Mouse (Mus musculus): Measurements from ENCODE around the gene Taf6. TPM values are rescaled to one million over a fixed set of nuclear protein-coding genes. Genes with fewer than 3 reads are reported as not detected.
A peak's percentile ranks its signal among the peaks of the same experiment; 100 is the strongest.

Taf6 gene
- polyA plus RNA-seq, 1 experiment = 33.3 TPM

GRCm38 (mm10) chr5:138160224-138160762 lies 27.0 kb downstream of the Taf6 start:
- Histone ChIP-seq H3K4me3 (ENCODE audit: insufficient read depth, low read length) (peak overlapping the region; percentile 93), H3K4me1 (ENCODE audit: control insufficient read depth, insufficient read depth, low read length) (peaks cover 6% of the 10 kb centered on the region), H3K27ac (ENCODE audit: insufficient read depth, low read depth, low read length) (no peak overlapping the region)
- TF ChIP-seq CTCF (IDR thresholded peaks at IDR 0.05; ENCODE audit: low read depth, low read length) = no peak
- no peak for TF ChIP-seq POLR2A (IDR thresholded peaks at IDR 0.05; ENCODE audit: borderline replicate concordance, low read depth, low read length)

DNA sequence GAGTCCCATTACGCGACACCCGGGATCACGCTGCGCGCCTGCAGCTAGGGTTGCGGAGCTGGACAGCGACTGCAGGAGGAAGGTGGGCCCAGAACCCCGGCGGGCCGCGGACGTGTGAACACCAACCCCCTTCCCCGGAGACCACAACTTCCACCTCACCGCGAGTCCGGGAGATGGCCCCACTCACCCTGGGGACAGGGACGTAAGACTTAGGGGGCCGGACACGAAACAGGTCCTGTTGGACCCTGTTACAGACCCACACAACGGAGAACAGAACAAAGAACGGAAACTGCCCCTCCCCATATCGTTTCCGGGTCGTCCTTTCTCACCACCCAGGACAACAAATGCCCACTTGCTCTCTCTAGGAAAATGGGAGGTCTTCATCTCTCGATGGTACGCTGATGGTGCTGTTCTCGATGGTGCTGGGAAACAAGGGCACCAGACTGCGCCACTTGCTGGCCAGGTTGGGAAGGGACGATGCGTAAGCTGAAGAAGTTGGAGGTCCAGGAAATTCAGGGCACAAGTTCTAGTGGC lies 31.7 kb downstream of the Taf6 start, which contains the start of gene Zfp113:
Gene Zfp113, minus strand, starts transcription at position 302 of the 534 bp plus-strand sequence.
- peak within 1 kb of the TSS; percentile 88 for H3K4me3 ChIP-seq (ENCODE audit: insufficient read depth, low read length)
- TF ChIP-seq CTCF (IDR thresholded peaks at IDR 0.05; ENCODE audit: low read depth, low read length) = peak; percentile 20; the same call in 1 of the 2 replicates
- TF ChIP-seq POLR2A (IDR thresholded peaks at IDR 0.05; ENCODE audit: borderline replicate concordance, low read depth, low read length) = no peak
- peak within 1 kb of the TSS; percentile 50 for H3K27ac ChIP-seq (ENCODE audit: insufficient read depth, low read depth, low read length)
- peaks cover 5% of the 10 kb centered on the region for H3K4me1 ChIP-seq (ENCODE audit: control insufficient read depth, insufficient read depth, low read length)

DNA sequence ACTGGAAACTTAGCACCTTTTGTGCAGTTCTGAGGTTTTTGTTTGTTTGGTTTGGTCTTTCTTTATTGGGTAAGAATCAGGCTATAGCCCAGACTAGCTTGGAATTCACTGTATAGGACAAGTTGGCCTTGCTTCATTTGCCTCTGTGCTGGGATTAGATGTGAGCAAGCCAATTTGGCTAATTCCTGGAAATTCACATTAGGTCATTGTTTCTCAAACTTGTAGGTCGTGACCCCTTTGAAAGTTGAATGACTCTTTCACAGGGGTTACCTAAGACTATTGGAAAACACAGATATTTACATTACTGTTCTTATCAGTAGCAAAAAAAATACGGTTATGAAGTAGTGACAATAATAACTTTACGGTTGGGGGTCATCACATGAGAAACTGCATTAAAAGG lies 32.9 kb downstream of the Taf6 start:
- peaks cover 2% of the 10 kb centered on the region; the same call in 1 of the 2 replicates for H3K4me1 ChIP-seq (ENCODE audit: control insufficient read depth, insufficient read depth, low read length)
- TF ChIP-seq CTCF (IDR thresholded peaks at IDR 0.05; ENCODE audit: low read depth, low read length) (no peak), POLR2A (IDR thresholded peaks at IDR 0.05; ENCODE audit: borderline replicate concordance, low read depth, low read length) (no peak)
- H3K4me3 ChIP-seq (ENCODE audit: insufficient read depth, low read length) = no peak overlapping the region
- no peak overlapping the region for H3K27ac ChIP-seq (ENCODE audit: insufficient read depth, low read depth, low read length)

- TF ChIP-seq CTCF (IDR thresholded peaks at IDR 0.05; ENCODE audit: low read depth, low read length) (no peak), POLR2A (IDR thresholded peaks at IDR 0.05; ENCODE audit: borderline replicate concordance, low read depth, low read length) (no peak)
- Histone ChIP-seq H3K27ac (ENCODE audit: insufficient read depth, low read depth, low read length) (no peak overlapping the region), H3K4me1 (ENCODE audit: control insufficient read depth, insufficient read depth, low read length) (peaks cover 5% of the 10 kb centered on the region), H3K4me3 (ENCODE audit: insufficient read depth, low read length) (no peak overlapping the region)
Measured at GRCm38 (mm10) chr5:138138585-138138984, 48.7 kb downstream of the Taf6 start.

- TF ChIP-seq POLR2A (IDR thresholded peaks at IDR 0.05; ENCODE audit: borderline replicate concordance, low read depth, low read length) (no peak), CTCF (IDR thresholded peaks at IDR 0.05; ENCODE audit: low read depth, low read length) (peak; percentile 9; the same call in 1 of the 2 replicates)
- H3K4me3 ChIP-seq (ENCODE audit: insufficient read depth, low read length) = no peak overlapping the region
- H3K4me1 ChIP-seq (ENCODE audit: control insufficient read depth, insufficient read depth, low read length) = peaks cover 5% of the 10 kb centered on the region
- H3K27ac ChIP-seq (ENCODE audit: insufficient read depth, low read depth, low read length) = no peak overlapping the region
Measured at GRCm38 (mm10) chr5:138137935-138138549, 49.2 kb downstream of the Taf6 start.

GRCm38 (mm10) chr5:138137257-138137656 lies 50.0 kb downstream of the Taf6 start:
- TF ChIP-seq CTCF (IDR thresholded peaks at IDR 0.05; ENCODE audit: low read depth, low read length) (no peak), POLR2A (IDR thresholded peaks at IDR 0.05; ENCODE audit: borderline replicate concordance, low read depth, low read length) (no peak)
- no peak overlapping the region for H3K27ac ChIP-seq (ENCODE audit: insufficient read depth, low read depth, low read length)
- H3K4me1 ChIP-seq (ENCODE audit: control insufficient read depth, insufficient read depth, low read length) = peaks cover 5% of the 10 kb centered on the region
- H3K4me3 ChIP-seq (ENCODE audit: insufficient read depth, low read length) = no peak overlapping the region

- TF ChIP-seq POLR2A (IDR thresholded peaks at IDR 0.05; ENCODE audit: borderline replicate concordance, low read depth, low read length) (no peak), CTCF (IDR thresholded peaks at IDR 0.05; ENCODE audit: low read depth, low read length) (no peak)
- H3K27ac ChIP-seq (ENCODE audit: insufficient read depth, low read depth, low read length) = no peak overlapping the region
- no peaks in the 10 kb centered on the region for H3K4me1 ChIP-seq (ENCODE audit: control insufficient read depth, insufficient read depth, low read length)
- no peak overlapping the region for H3K4me3 ChIP-seq (ENCODE audit: insufficient read depth, low read length)
Measured at GRCm38 (mm10) chr5:138132425-138133064, 54.7 kb downstream of the Taf6 start.

Other genes with a start within 250 kb of the Taf6 start
- not detected in 2 replicates for gene Gjc3, start 224.4 kb downstream of the Taf6 start, polyA plus RNA-seq (2012; ENCODE audit: insufficient read depth, insufficient read length, missing spikeins)
- gene Azgp1, start 205.9 kb downstream of the Taf6 start, polyA plus RNA-seq (2012; ENCODE audit: insufficient read depth, insufficient read length, missing spikeins) = not detected in 2 replicates
- not detected in 2 replicates for gene Smok3a, start 166.2 kb downstream of the Taf6 start, polyA plus RNA-seq (2012; ENCODE audit: insufficient read depth, insufficient read length, missing spikeins)
- not detected in 2 replicates for gene Smok3b, start 166.0 kb downstream of the Taf6 start, polyA plus RNA-seq (2012; ENCODE audit: insufficient read depth, insufficient read length, missing spikeins)
- gene Smok3c, start 134.3 kb downstream of the Taf6 start, polyA plus RNA-seq (2012; ENCODE audit: insufficient read depth, insufficient read length, missing spikeins) = not detected in 2 replicates
- gene Zkscan1, start 102.4 kb downstream of the Taf6 start, polyA plus RNA-seq (2012; ENCODE audit: insufficient read depth, insufficient read length, missing spikeins) = 10.5 and 12.0 TPM in 2 replicates
- 14.0 and 15.0 TPM in 2 replicates for gene Zscan21, start 70.5 kb downstream of the Taf6 start, polyA plus RNA-seq (2012; ENCODE audit: insufficient read depth, insufficient read length, missing spikeins)
- gene Zfp113, start 31.7 kb downstream of the Taf6 start, polyA plus RNA-seq (2012; ENCODE audit: insufficient read depth, insufficient read length, missing spikeins) = 5.8 and 6.8 TPM in 2 replicates
- gene Cops6, start 26.4 kb downstream of the Taf6 start, polyA plus RNA-seq (2012; ENCODE audit: insufficient read depth, insufficient read length, missing spikeins) = 77.7 and 82.3 TPM in 2 replicates
- gene Ap4m1, start 15.4 kb downstream of the Taf6 start, polyA plus RNA-seq (2012; ENCODE audit: insufficient read depth, insufficient read length, missing spikeins) = 34.1 and 40.5 TPM in 2 replicates
- gene Mcm7, start 15.0 kb downstream of the Taf6 start, polyA plus RNA-seq (2012; ENCODE audit: insufficient read depth, insufficient read length, missing spikeins) = 34.6 and 46.6 TPM in 2 replicates
- 28.2 and 37.3 TPM in 2 replicates for gene Cnpy4, start within 50 bp of the Taf6 start, polyA plus RNA-seq (2012; ENCODE audit: insufficient read depth, insufficient read length, missing spikeins)
- 5.4 and 5.8 TPM in 2 replicates for gene Mblac1, start 6.9 kb upstream of the Taf6 start, polyA plus RNA-seq (2012; ENCODE audit: insufficient read depth, insufficient read length, missing spikeins)
- gene Nxpe5, start 38.4 kb upstream of the Taf6 start, polyA plus RNA-seq (2012; ENCODE audit: insufficient read depth, insufficient read length, missing spikeins) = 40.8 and 43.3 TPM in 2 replicates
- 96.8 and 106 TPM in 2 replicates for gene Lamtor4, start 68.0 kb upstream of the Taf6 start, polyA plus RNA-seq (2012; ENCODE audit: insufficient read depth, insufficient read length, missing spikeins)
- 83.8 and 85.1 TPM in 2 replicates for gene BC037034, start 76.6 kb upstream of the Taf6 start, polyA plus RNA-seq (2012; ENCODE audit: insufficient read depth, insufficient read length, missing spikeins)
- gene Gal3st4, start 85.4 kb upstream of the Taf6 start, polyA plus RNA-seq (2012; ENCODE audit: insufficient read depth, insufficient read length, missing spikeins) = not detected in 2 replicates
- not detected in 2 replicates for gene Gm43720, start 92.5 kb upstream of the Taf6 start, polyA plus RNA-seq (2012; ENCODE audit: insufficient read depth, insufficient read length, missing spikeins)
- gene Gpc2, start 92.6 kb upstream of the Taf6 start, polyA plus RNA-seq (2012; ENCODE audit: insufficient read depth, insufficient read length, missing spikeins) = 2.9 and 3.3 TPM in 2 replicates
- 3.0 and 4.0 TPM in 2 replicates for gene Stag3, start 92.8 kb upstream of the Taf6 start, polyA plus RNA-seq (2012; ENCODE audit: insufficient read depth, insufficient read length, missing spikeins)
- 0.86 and 1.7 TPM in 2 replicates for gene Pvrig, start 154.5 kb upstream of the Taf6 start, polyA plus RNA-seq (2012; ENCODE audit: insufficient read depth, insufficient read length, missing spikeins)